Mouse (Mus musculus) CD8-positive naive resting alpha-beta T cell, adult 2 months (primary cell): ENCODE data around the gene Tbx5.
"Not testable (repeated sequence)": the region's sequence is repeated elsewhere in the genome, so short reads cannot be mapped to it uniquely, and the experiment has no call there.

ENCODE experiments used
- DNase-seq, 2 experiments: peaks; one replicate each; pipeline ENCODE4 v3.0.0; 2022; ENCODE audit warnings: low read depth in 2 of 2, low spot score in 2 of 2

Gene Tbx5

GRCm38 (mm10) chr5:119841634-119842420 is 9.4 kb downstream of the Tbx5 start:
- no peak for DNase-seq

- DNase-seq, result no peak
Observed at GRCm38 (mm10) chr5:119842701-119843393, 10.4 kb downstream of the Tbx5 start.

- DNase-seq, result no peak
Observed at GRCm38 (mm10) chr5:119843394-119843777, 10.9 kb downstream of the Tbx5 start.

GRCm38 (mm10) chr5:119844366-119844765 is 11.9 kb downstream of the Tbx5 start:
- no peak for DNase-seq

- DNase-seq, result no peak
Observed at GRCm38 (mm10) chr5:119844994-119845393, 12.5 kb downstream of the Tbx5 start.

GRCm38 (mm10) chr5:119857052-119857451 is 24.6 kb downstream of the Tbx5 start:
- DNase-seq, result no peak

GRCm38 (mm10) chr5:119861301-119861700 is 28.8 kb downstream of the Tbx5 start:
- DNase-seq, result no peak

GRCm38 (mm10) chr5:119862431-119862830 is 30.0 kb downstream of the Tbx5 start:
- no peak for DNase-seq

GRCm38 (mm10) chr5:119866277-119867235 is 34.1 kb downstream of the Tbx5 start:
- no peak for DNase-seq

- no peak for DNase-seq
Observed at GRCm38 (mm10) chr5:119867986-119868385, 35.5 kb downstream of the Tbx5 start.

GRCm38 (mm10) chr5:119875421-119875820 is 43.0 kb downstream of the Tbx5 start:
- no peak for DNase-seq

GRCm38 (mm10) chr5:119877185-119877584 is 44.7 kb downstream of the Tbx5 start:
- no peak for DNase-seq

GRCm38 (mm10) chr5:119885595-119885994 is 53.1 kb downstream of the Tbx5 start:
- no peak for DNase-seq

- no peak for DNase-seq
Observed at GRCm38 (mm10) chr5:119887381-119887780, 54.9 kb downstream of the Tbx5 start.

- DNase-seq, result no peak
Observed at GRCm38 (mm10) chr5:119891960-119892359, 59.5 kb downstream of the Tbx5 start.

GRCm38 (mm10) chr5:119893060-119893459 is 60.6 kb downstream of the Tbx5 start:
- no peak for DNase-seq

GRCm38 (mm10) chr5:119896605-119897004 is 64.1 kb downstream of the Tbx5 start:
- no peak for DNase-seq

- DNase-seq, result no peak
Observed at GRCm38 (mm10) chr5:119916551-119917171, 84.2 kb downstream of the Tbx5 start.

GRCm38 (mm10) chr5:119918381-119918780 is 85.9 kb downstream of the Tbx5 start:
- not testable (repeated sequence) for DNase-seq

GRCm38 (mm10) chr5:119920941-119921340 is 88.5 kb downstream of the Tbx5 start:
- DNase-seq, result no peak

GRCm38 (mm10) chr5:119922229-119922628 is 89.8 kb downstream of the Tbx5 start:
- DNase-seq, result no peak
